Mouse (Mus musculus): Measurements from ENCODE around the gene Dhh.

GRCm38 (mm10) chr15:98869342-98870178, 28.8 kb downstream of the Dhh start:
- no peak for TF ChIP-seq CTCF (conservative IDR thresholded peaks at IDR 0.05 in 1 of 2, IDR thresholded peaks at IDR 0.05 in 1 of 2; ENCODE audit: low read depth in 2 of 2, low read length in 2 of 2)
- TF ChIP-seq MEF2A (IDR thresholded peaks at IDR 0.05; ENCODE audit: borderline replicate concordance, low read depth, low read length): no peak
- no peak for TF ChIP-seq USF1 (IDR thresholded peaks at IDR 0.05; ENCODE audit: low read depth, low read length)
- TF ChIP-seq SMC3 (IDR thresholded peaks at IDR 0.05; ENCODE audit: low read depth, low read length): no peak
- TF ChIP-seq SIN3A (IDR thresholded peaks at IDR 0.05; ENCODE audit: low read length): peak; percentile 63
- peak; percentile 57 for TF ChIP-seq MXI1 (IDR thresholded peaks at IDR 0.05; ENCODE audit: low read depth, low read length)
- no peak for TF ChIP-seq POLR2A (IDR thresholded peaks at IDR 0.05; ENCODE audit: low read depth, low read length)

Measured in CH12.LX (cell line).